ENCODE assay signal across 8 mouse cellular contexts in the genomic region with DNA sequence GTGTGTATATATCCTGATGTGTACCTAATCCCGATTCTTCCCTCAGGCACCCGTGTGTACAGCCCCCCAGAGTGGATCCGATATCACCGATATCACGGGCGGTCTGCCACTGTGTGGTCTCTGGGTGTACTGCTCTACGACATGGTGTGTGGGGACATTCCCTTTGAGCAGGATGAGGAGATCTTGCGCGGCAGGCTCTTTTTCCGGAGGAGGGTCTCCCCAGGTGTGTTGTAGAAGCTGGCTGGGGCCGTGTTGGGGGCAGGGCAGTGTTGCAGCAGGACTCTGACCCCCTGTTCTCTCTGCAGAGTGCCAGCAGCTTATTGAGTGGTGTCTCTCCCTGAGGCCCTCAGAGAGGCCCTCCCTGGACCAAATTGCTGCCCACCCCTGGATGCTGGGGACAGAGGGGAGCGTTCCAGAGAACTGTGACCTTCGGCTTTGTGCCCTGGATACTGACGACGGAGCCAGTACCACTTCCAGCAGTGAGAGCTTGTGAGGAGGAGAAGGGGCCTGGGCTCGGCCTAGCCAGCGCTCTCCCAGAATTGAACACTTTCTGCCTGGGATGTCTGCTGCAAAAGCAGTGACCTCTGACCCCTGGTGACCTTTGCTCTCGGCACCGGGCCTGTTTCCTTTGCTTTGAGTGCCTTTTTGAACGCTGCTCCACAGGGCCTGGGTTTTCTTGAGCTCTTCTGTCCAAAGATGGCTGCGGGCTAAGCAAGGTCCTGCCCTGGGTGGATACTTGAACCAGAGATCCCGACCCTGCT. TPM values are rescaled to one million over a fixed set of nuclear protein-coding genes. Genes with fewer than 3 reads are reported as not detected.
DNase-seq lines count a peak whose midpoint lies in the region; ATAC-seq and TF ChIP-seq lines count a peak whose summit lies in the region.

No protein-coding gene starts in this region.

- no peaks in the 10 kb centered on the region for H3K9me3 ChIP-seq in embryonic facial prominence, embryonic 13.5 days
- no peaks in the 10 kb centered on the region for H3K9me3 ChIP-seq in intestine, embryonic 15.5 days
- H3K9me3 ChIP-seq in liver, postnatal 0 days (ENCODE audit: low read length), result no peaks in the 10 kb centered on the region

- 0 out of 2 replicates have a peak, but pooled peaks have one; percentile 9 for TF ChIP-seq POLR2A in heart, adult 2 months (IDR thresholded peaks at IDR 0.05; ENCODE audit: insufficient read depth, low read depth, low read length)

- H3K4me1 ChIP-seq in heart, adult 2 months (ENCODE audit: control insufficient read depth, insufficient read depth, low read length), result peaks cover 28% of the 10 kb centered on the region
- H3K4me1 ChIP-seq in embryonic facial prominence, embryonic 13.5 days, result peaks cover 50% of the 10 kb centered on the region
- peaks cover 44% of the 10 kb centered on the region for H3K4me1 ChIP-seq in intestine, embryonic 15.5 days (replicated peaks)
- peaks cover 51% of the 10 kb centered on the region for H3K4me1 ChIP-seq in liver, postnatal 0 days (ENCODE audit: insufficient read depth)

- intact Hi-C loops in heart, adult 2 months (cut with DNase I), result loop anchor here (10.0 kb wide), 1 partner anchor 610 kb away; a partner anchor contains a TSS

- peak overlapping the region; percentile 95 for H3K4me3 ChIP-seq in heart, adult 2 months
- peak overlapping the region; percentile 81 for H3K4me3 ChIP-seq in embryonic facial prominence, embryonic 13.5 days
- peak overlapping the region; percentile 92 for H3K4me3 ChIP-seq in intestine, embryonic 15.5 days (replicated peaks)
- H3K4me3 ChIP-seq in liver, postnatal 0 days (ENCODE audit: low read depth, low read length), result peak overlapping the region; percentile 78

- peak; percentile 52 to 66 for DNase-seq in heart, adult 2 months
- DNase-seq in heart, postnatal 4 days, result no peak
- peak; percentile 49 for DNase-seq in R1 (ENCODE audit: low read depth, low spot score)
- peak; percentile 64 for DNase-seq in liver, postnatal 0 days
- no peak for DNase-seq in urinary bladder, postnatal 14 days (ENCODE audit: low spot score)
- no peak for DNase-seq in urinary bladder, postnatal 25 days (ENCODE audit: low spot score)

- WGBS in heart, adult 2 months, result 17% methylated on average over 22 of the region's 22 CpGs
- WGBS in embryonic facial prominence, embryonic 13.5 days, result 18% methylated on average over 22 of the region's 22 CpGs
- 27% methylated on average over 22 of the region's 22 CpGs for WGBS in intestine, embryonic 15.5 days
- 62% methylated on average over 22 of the region's 22 CpGs for WGBS in liver, postnatal 0 days (ENCODE audit: insufficient replicate concordance)

- no peaks in the 10 kb centered on the region for H3K79me2 ChIP-seq in heart, adult 2 months (replicated peaks; ENCODE audit: control insufficient read depth, insufficient read depth, low read length)

- peak overlapping the region; percentile 98 for H3K9ac ChIP-seq in heart, adult 2 months (ENCODE audit: low read depth, low read length)
- H3K9ac ChIP-seq in embryonic facial prominence, embryonic 13.5 days, result peak overlapping the region; percentile 87
- peak overlapping the region; percentile 93 for H3K9ac ChIP-seq in intestine, embryonic 15.5 days
- H3K9ac ChIP-seq in liver, postnatal 0 days (replicated peaks), result peak overlapping the region; percentile 93

- 0 out of 2 replicates have a peak, but pooled peaks have one; percentile 10 for TF ChIP-seq EP300 in heart, adult 2 months (IDR thresholded peaks at IDR 0.05; ENCODE audit: insufficient read depth, low read depth, low read length)
- TF ChIP-seq EP300 in liver, postnatal 0 days (IDR thresholded peaks at IDR 0.05; ENCODE audit: low read depth), result 0 out of 2 replicates have a peak, but pooled peaks have one; percentile 25

- ATAC-seq in embryonic facial prominence, embryonic 13.5 days (ENCODE audit: insufficient number of reproducible peaks, insufficient read depth, low FRiP score, low TSS enrichment, low read depth), result peak; percentile 8; the same call in 1 of the 2 replicates
- peak; percentile 2; the same call in 1 of the 2 replicates for ATAC-seq in intestine, embryonic 15.5 days
- no peak for ATAC-seq in liver, postnatal 0 days

- H3K27ac ChIP-seq in heart, adult 2 months, result peak overlapping the region; percentile 98
- H3K27ac ChIP-seq in embryonic facial prominence, embryonic 13.5 days, result peak overlapping the region; percentile 95
- peak overlapping the region; percentile 98 for H3K27ac ChIP-seq in intestine, embryonic 15.5 days
- H3K27ac ChIP-seq in liver, postnatal 0 days (ENCODE audit: low read depth), result peak overlapping the region; percentile 97

- H3K4me2 ChIP-seq in embryonic facial prominence, embryonic 13.5 days, result peak overlapping the region; percentile 93
- peak overlapping the region; percentile 91 for H3K4me2 ChIP-seq in intestine, embryonic 15.5 days (replicated peaks)
- peak overlapping the region; percentile 87 for H3K4me2 ChIP-seq in liver, postnatal 0 days (ENCODE audit: low read depth, low read length)

- peaks cover 16% of the 10 kb centered on the region for H3K36me3 ChIP-seq in heart, adult 2 months (ENCODE audit: control insufficient read depth, insufficient read depth, low read length)
- peaks cover 34% of the 10 kb centered on the region for H3K36me3 ChIP-seq in embryonic facial prominence, embryonic 13.5 days
- peaks cover 11% of the 10 kb centered on the region for H3K36me3 ChIP-seq in intestine, embryonic 15.5 days
- peaks cover 19% of the 10 kb centered on the region for H3K36me3 ChIP-seq in liver, postnatal 0 days (replicated peaks; ENCODE audit: insufficient read depth, low read length)

- TF ChIP-seq CTCF in heart, adult 2 months (IDR thresholded peaks at IDR 0.05), result peak; percentile 36
- 0 out of 2 replicates have a peak, but pooled peaks have one; percentile 4 for TF ChIP-seq CTCF in liver, postnatal 0 days (IDR thresholded peaks at IDR 0.05; ENCODE audit: low read depth)

- H3K27me3 ChIP-seq in heart, adult 2 months (ENCODE audit: control insufficient read depth, insufficient read depth, low read length), result no peaks in the 10 kb centered on the region
- H3K27me3 ChIP-seq in embryonic facial prominence, embryonic 13.5 days, result no peaks in the 10 kb centered on the region
- H3K27me3 ChIP-seq in intestine, embryonic 15.5 days (replicated peaks), result no peaks in the 10 kb centered on the region
- no peaks in the 10 kb centered on the region for H3K27me3 ChIP-seq in liver, postnatal 0 days (ENCODE audit: insufficient read depth, low read length)

RNA-seq across cellular contexts. Expression of a gene that starts 2.5 kb away (rescaled TPM):
- total RNA-seq in heart, adult 2 months (2021), result 100 to 1,000 TPM in 1 of 2 experiments, 10 to 100 TPM in 1; 95.3 to 133 TPM
- polyA plus RNA-seq in heart, adult 2 months (2012; rRNA removed), result 45.6 and 58.8 TPM in 2 replicates
- 10 to 100 TPM; 36.8 to 40.2 TPM for total RNA-seq in heart, postnatal 4 days (2021)
- 48.7 and 52.9 TPM in 2 replicates for polyA plus RNA-seq in embryonic facial prominence, embryonic 13.5 days (2015; fragmentation: Nextera tagmentation; extraction: Ambion mirVana)
- polyA plus RNA-seq in intestine, embryonic 15.5 days (2015; fragmentation: Nextera tagmentation; extraction: Ambion mirVana), result 53.8 and 54.5 TPM in 2 replicates
- 18.4 and 34.2 TPM in 2 replicates for polyA plus RNA-seq in liver, postnatal 0 days (2015; fragmentation: Nextera tagmentation; extraction: Ambion mirVana)

RNA-seq across cellular contexts. Expression of a gene that starts 45.0 kb away (rescaled TPM):
- total RNA-seq in heart, adult 2 months (2021), result 10 to 100 TPM; 23.6 to 24.7 TPM
- polyA plus RNA-seq in heart, adult 2 months (2012; rRNA removed), result 13.6 and 19.9 TPM in 2 replicates
- total RNA-seq in heart, postnatal 4 days (2021), result 10 to 100 TPM; 20.2 to 25.7 TPM
- 74.7 and 87.3 TPM in 2 replicates for polyA plus RNA-seq in embryonic facial prominence, embryonic 13.5 days (2015; fragmentation: Nextera tagmentation; extraction: Ambion mirVana)
- 97.9 and 131 TPM in 2 replicates for polyA plus RNA-seq in intestine, embryonic 15.5 days (2015; fragmentation: Nextera tagmentation; extraction: Ambion mirVana)
- 32.9 and 33.1 TPM in 2 replicates for polyA plus RNA-seq in liver, postnatal 0 days (2015; fragmentation: Nextera tagmentation; extraction: Ambion mirVana)

RNA-seq across cellular contexts. Expression of a gene that starts 45.3 kb away (rescaled TPM):
- 1 to 10 TPM; 7.2 to 8.7 TPM for total RNA-seq in heart, adult 2 months (2021)
- polyA plus RNA-seq in heart, adult 2 months (2012; rRNA removed), result 11.0 and 17.5 TPM in 2 replicates
- 1 to 10 TPM; 6.6 to 9.0 TPM for total RNA-seq in heart, postnatal 4 days (2021)
- 11.2 and 12.2 TPM in 2 replicates for polyA plus RNA-seq in embryonic facial prominence, embryonic 13.5 days (2015; fragmentation: Nextera tagmentation; extraction: Ambion mirVana)
- 12.7 and 14.0 TPM in 2 replicates for polyA plus RNA-seq in intestine, embryonic 15.5 days (2015; fragmentation: Nextera tagmentation; extraction: Ambion mirVana)
- polyA plus RNA-seq in liver, postnatal 0 days (2015; fragmentation: Nextera tagmentation; extraction: Ambion mirVana), result 3.6 and 3.7 TPM in 2 replicates

Comparison
In these comparisons a context has a peak if more than half of its experiments do, and no peak if none do; other contexts are left out.
1. DNase-seq: peak in heart, adult 2 months (2 of 2), R1 (single experiment) and liver, postnatal 0 days (single experiment); none in heart, postnatal 4 days (single experiment), urinary bladder, postnatal 14 days (single experiment) and urinary bladder, postnatal 25 days (single experiment).
2. Peak in every context shown above with its lines, with median percentiles within 50 percentile points of each other: H3K27ac ChIP-seq, H3K4me3 ChIP-seq, H3K9ac ChIP-seq and H3K4me2 ChIP-seq.